Mouse (Mus musculus) Patski (cell line): ENCODE data around the gene Nav1. TPM values are rescaled to one million over a fixed set of nuclear protein-coding genes. Genes with fewer than 3 reads are reported as not detected.
A peak's percentile ranks its signal among the peaks of the same experiment; 100 is the strongest.

Experiments
- ATAC-seq: fragments of 100-300 bp; one replicate; pipeline ENCODE4 v1.8.0; 2021
- CTCF ChIA-PET: fragments of 350-600 bp; sonication (Branson Sonifier 250); formaldehyde crosslinking; loops from one replicate; lab custom pipeline; 2022; ENCODE audit warnings: inconsistent platforms; lab: Charles Lee
- POLR2A ChIA-PET: fragments of 350-600 bp; sonication (Branson Sonifier 250); formaldehyde crosslinking; loops from one replicate; lab custom pipeline; 2022; ENCODE audit warnings: antibody characterized with exemption, inconsistent platforms; lab: Charles Lee
- DNase-seq: peaks from one replicate; pipeline ENCODE4 v3.0.0-alpha.2; 2011; ENCODE audit warnings: low read depth, low spot score
- H3K27me3 ChIP-seq: fragments of 371-371 bp; one replicate; pipeline ENCODE4 v1.5.1; 2021
- CTCF ChIP-seq: fragments of 100-300 bp; IDR thresholded peaks from one replicate; pipeline ENCODE4 v1.5.1; 2021
- in situ Hi-C: fragments of 300-500 bp; cut with MboI; formaldehyde crosslinking; loops from 3 replicates; pipeline ENCODE4 v1.11.1; 2018; ENCODE audit warnings: low pct_unique_long_range_greater_than_20kb, mixed read lengths
- polyA plus RNA-seq: library from polyadenylated mRNA; unstranded; gene quantifications from one replicate; pipeline ENCODE4 v1.2.3, GENCODE M21; 2021

Nav1 gene
- polyA plus RNA-seq, 1 experiment from 2014 or later: 22.1 TPM

GRCm38 (mm10) chr1:135520550-135521168, 86.4 kb downstream of the Nav1 start:
- in situ Hi-C loops: no loop called here
- no peak for TF ChIP-seq CTCF
- CTCF ChIA-PET: interaction anchor here (0.8 to 1.4 kb wide), 2 partner anchors 11 to 22 kb away, joined by 3 to 4 read pairs; no protein-coding TSS in a partner anchor
- H3K27me3 ChIP-seq: no peaks in the 10 kb centered on the region
- POLR2A ChIA-PET: interaction anchor here (0.6 to 1.1 kb wide), 2 partner anchors 152 to 281 kb away, joined by 3 read pairs; no protein-coding TSS in a partner anchor
- DNase-seq (no peak), ATAC-seq (no peak)

- no peaks in the 10 kb centered on the region for H3K27me3 ChIP-seq
- ChIA-PET CTCF (interaction anchor here (1.3 to 1.5 kb wide), 2 partner anchors 11 to 36 kb away, joined by 3 read pairs; no protein-coding TSS in a partner anchor), POLR2A (no interaction called here)
- in situ Hi-C loops: no loop called here
- TF ChIP-seq CTCF: no peak
- DNase-seq (no peak), ATAC-seq (no peak)
Measured at GRCm38 (mm10) chr1:135518661-135519060, 88.4 kb downstream of the Nav1 start.

- no peak for TF ChIP-seq CTCF
- H3K27me3 ChIP-seq: no peaks in the 10 kb centered on the region
Measured at GRCm38 (mm10) chr1:135517469-135517868, 89.6 kb downstream of the Nav1 start.

GRCm38 (mm10) chr1:135516511-135517305, 90.4 kb downstream of the Nav1 start:
- no peak for DNase-seq
- H3K27me3 ChIP-seq: no peaks in the 10 kb centered on the region
- TF ChIP-seq CTCF: no peak
- in situ Hi-C loops: no loop called here
- ChIA-PET POLR2A (no interaction called here), CTCF (interaction anchor here (0.7 to 1.0 kb wide), 2 partner anchors 24 to 25 kb away, joined by 3 read pairs; no protein-coding TSS in a partner anchor)
- ATAC-seq: no peak

More at GRCm38 (mm10) chr1:135517469-135517868, 89.6 kb downstream of the Nav1 start:
- ChIA-PET CTCF (interaction anchor here (0.7 kb wide), 1 partner anchor 26 kb away, joined by 3 read pairs; no protein-coding TSS in a partner anchor), POLR2A (no interaction called here)
- in situ Hi-C loops: no loop called here
- ATAC-seq: no peak
- DNase-seq: no peak

GRCm38 (mm10) chr1:135515633-135516238, 91.4 kb downstream of the Nav1 start:
- CTCF ChIA-PET: interaction anchor here (1.0 kb wide), 1 partner anchor 19 kb away, joined by 3 read pairs; no protein-coding TSS in a partner anchor
- no peak for DNase-seq
- no peak for TF ChIP-seq CTCF
- no peak for ATAC-seq
- in situ Hi-C loops: no loop called here
- no peaks in the 10 kb centered on the region for H3K27me3 ChIP-seq
- POLR2A ChIA-PET: interaction anchor here (0.5 to 0.7 kb wide), 2 partner anchors 205 to 318 kb away, joined by 3 to 5 read pairs; no protein-coding TSS in a partner anchor

GRCm38 (mm10) chr1:135514913-135515632, 92.0 kb downstream of the Nav1 start:
- no peaks in the 10 kb centered on the region for H3K27me3 ChIP-seq
- no peak for TF ChIP-seq CTCF
- CTCF ChIA-PET: interaction anchor here (1.0 kb wide), 1 partner anchor 20 kb away, joined by 3 read pairs; no protein-coding TSS in a partner anchor
- POLR2A ChIA-PET: interaction anchor here (0.5 to 0.7 kb wide), 2 partner anchors 204 to 317 kb away, joined by 3 to 5 read pairs; no protein-coding TSS in a partner anchor
- ATAC-seq: no peak
- in situ Hi-C loops: no loop called here
- DNase-seq: no peak

- CTCF ChIA-PET: no interaction called here
- no peak for ATAC-seq
- in situ Hi-C loops: no loop called here
Measured at GRCm38 (mm10) chr1:135514046-135514445, 93.0 kb downstream of the Nav1 start.

GRCm38 (mm10) chr1:135513464-135513863, 93.6 kb downstream of the Nav1 start:
- TF ChIP-seq CTCF: no peak
- no peak for DNase-seq
- CTCF ChIA-PET: no interaction called here
- POLR2A ChIA-PET: no interaction called here
- ATAC-seq: no peak
- no peaks in the 10 kb centered on the region for H3K27me3 ChIP-seq
- in situ Hi-C loops: no loop called here

More at GRCm38 (mm10) chr1:135514046-135514445, 93.0 kb downstream of the Nav1 start:
- POLR2A ChIA-PET: interaction anchor here (0.7 kb wide), 1 partner anchor 97 kb away, joined by 7 read pairs; no protein-coding TSS in a partner anchor
- no peak for TF ChIP-seq CTCF
- no peak for DNase-seq
- no peaks in the 10 kb centered on the region for H3K27me3 ChIP-seq

- no peak for TF ChIP-seq CTCF
- POLR2A ChIA-PET: interaction anchor here (1.4 kb wide), 1 partner anchor 10 kb away, joined by 3 read pairs; no protein-coding TSS in a partner anchor
- no peak for DNase-seq
- no peaks in the 10 kb centered on the region for H3K27me3 ChIP-seq
- in situ Hi-C loops: no loop called here
- CTCF ChIA-PET: interaction anchor here (1.1 to 2.1 kb wide), 3 partner anchors 10 to 34 kb away, joined by 3 to 9 read pairs (median 4); no protein-coding TSS in a partner anchor
- ATAC-seq: peak; percentile 86
Measured at GRCm38 (mm10) chr1:135510346-135510977, 96.6 kb downstream of the Nav1 start.
